Mouse (Mus musculus): ENCODE measurements around the gene Slc39a1. TPM values are rescaled to one million over a fixed set of nuclear protein-coding genes. Genes with fewer than 3 reads are reported as not detected.
A peak's percentile ranks its signal among the peaks of the same experiment; 100 is the strongest.

Gene Slc39a1
- polyA plus RNA-seq, 1 experiment from 2014 or later: 114 TPM

DNA sequence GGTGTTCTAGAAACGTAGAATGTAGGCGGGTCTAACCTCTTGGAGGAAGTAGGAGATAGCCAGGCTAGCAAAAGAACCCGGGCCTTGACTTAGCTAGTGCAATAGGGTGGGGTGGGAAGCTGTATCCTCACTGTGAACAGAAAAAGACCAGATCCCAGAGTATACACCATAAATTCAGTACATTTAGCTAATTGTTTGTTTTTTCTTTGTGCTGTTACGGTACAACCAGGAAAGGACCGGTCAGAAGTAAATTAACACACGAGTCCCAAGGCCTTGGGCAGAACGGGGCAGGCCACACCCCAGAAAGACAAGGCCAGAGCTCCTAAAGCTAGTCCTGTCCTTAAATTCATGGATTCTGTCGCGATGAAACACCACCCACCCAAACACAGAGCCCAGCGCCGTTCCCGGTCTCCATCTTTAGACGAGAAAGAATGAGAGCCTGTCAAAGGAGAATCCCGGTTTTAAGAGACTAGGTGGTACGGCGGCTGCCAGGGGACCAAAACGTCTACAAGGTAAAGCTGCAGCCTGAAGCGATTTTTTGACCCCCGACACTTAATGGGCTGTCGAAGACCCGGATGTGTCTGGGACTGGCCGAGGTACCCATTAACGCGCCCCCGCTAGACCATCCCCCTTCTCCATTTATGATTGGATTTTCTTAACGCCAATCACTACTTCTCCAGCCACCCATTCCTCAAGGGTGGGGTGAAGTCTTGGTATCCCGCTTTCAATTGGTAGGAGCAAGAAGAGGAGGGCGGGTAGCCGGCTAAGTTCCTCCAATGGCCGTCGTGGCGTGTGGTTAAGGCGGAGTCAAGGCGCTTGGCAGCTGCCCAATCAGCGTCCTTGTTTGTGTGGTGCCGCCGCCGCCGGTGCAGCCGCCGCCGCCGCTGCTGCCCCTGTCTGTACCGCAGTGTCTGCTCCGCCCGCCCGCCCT, 44.6 kb downstream of the Slc39a1 start, which contains the start of gene Gatad2b:
Gatad2b (plus strand) TSS at position 834 of the 931 bp plus-strand sequence.
- Histone ChIP-seq H3K4me2 (replicated peaks) (peak within 1 kb of the TSS; percentile 72), H3K36me3 (no peaks in the 10 kb centered on the region)
- WGBS: under 1% methylated on average over 46 of the region's 47 CpGs

GRCm38 (mm10) chr3:90293352-90294063, 45.5 kb downstream of the Slc39a1 start:
- Histone ChIP-seq H3K36me3 (no peaks in the 10 kb centered on the region), H3K27ac (peak overlapping the region; percentile 96), H3K27me3 (replicated peaks) (no peaks in the 10 kb centered on the region), H3K9ac (peak overlapping the region; percentile 86), H3K9me3 (no peaks in the 10 kb centered on the region), H3K4me2 (replicated peaks) (peak overlapping the region; percentile 72), H3K4me3 (replicated peaks) (peak overlapping the region; percentile 84), H3K4me1 (replicated peaks) (peaks cover 8% of the 10 kb centered on the region)
- peak; percentile 50 for ATAC-seq
- WGBS: 1% methylated on average over 37 of the region's 68 CpGs

More for the DNA sequence above, 44.6 kb downstream of the Slc39a1 start, which contains the start of gene Gatad2b:
- no peaks in the 10 kb centered on the region for H3K9me3 ChIP-seq
- H3K4me3 ChIP-seq (replicated peaks): peak within 1 kb of the TSS; percentile 84
- peak within 1 kb of the TSS; percentile 96 for H3K27ac ChIP-seq
- H3K27me3 ChIP-seq (replicated peaks): no peaks in the 10 kb centered on the region
- peaks cover 8% of the 10 kb centered on the region for H3K4me1 ChIP-seq (replicated peaks)
- peak; percentile 98 for ATAC-seq
- H3K9ac ChIP-seq: peak within 1 kb of the TSS; percentile 86

DNA sequence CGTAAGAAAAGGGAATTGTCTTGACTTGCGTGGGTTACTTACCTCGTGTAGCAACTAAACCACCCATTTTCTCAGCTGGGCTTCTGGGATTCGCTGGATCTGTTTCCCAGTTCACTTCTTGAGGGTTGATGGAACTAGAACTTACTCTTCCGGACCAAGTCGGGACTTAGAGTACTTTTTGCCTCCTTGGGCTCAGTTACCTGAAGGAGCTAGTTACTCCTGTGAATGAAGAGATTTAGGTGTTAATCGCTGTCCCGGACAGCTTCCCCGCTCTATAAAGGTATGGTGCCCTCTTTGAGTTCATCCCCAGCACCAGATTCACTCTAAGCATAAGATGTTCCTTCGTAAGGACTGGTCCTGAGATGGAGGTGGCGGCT, 46.1 kb downstream of the Slc39a1 start:
- WGBS: 2% methylated on average over 11 of the region's 11 CpGs
- ATAC-seq: no peak
- Histone ChIP-seq H3K9ac (peak overlapping the region; percentile 86), H3K4me1 (replicated peaks) (peaks cover 8% of the 10 kb centered on the region), H3K4me2 (replicated peaks) (peak overlapping the region; percentile 72), H3K27me3 (replicated peaks) (no peaks in the 10 kb centered on the region), H3K4me3 (replicated peaks) (peak overlapping the region; percentile 84), H3K27ac (peak overlapping the region; percentile 96; the same call in 1 of the 2 replicates), H3K9me3 (no peaks in the 10 kb centered on the region), H3K36me3 (no peaks in the 10 kb centered on the region)

DNA sequence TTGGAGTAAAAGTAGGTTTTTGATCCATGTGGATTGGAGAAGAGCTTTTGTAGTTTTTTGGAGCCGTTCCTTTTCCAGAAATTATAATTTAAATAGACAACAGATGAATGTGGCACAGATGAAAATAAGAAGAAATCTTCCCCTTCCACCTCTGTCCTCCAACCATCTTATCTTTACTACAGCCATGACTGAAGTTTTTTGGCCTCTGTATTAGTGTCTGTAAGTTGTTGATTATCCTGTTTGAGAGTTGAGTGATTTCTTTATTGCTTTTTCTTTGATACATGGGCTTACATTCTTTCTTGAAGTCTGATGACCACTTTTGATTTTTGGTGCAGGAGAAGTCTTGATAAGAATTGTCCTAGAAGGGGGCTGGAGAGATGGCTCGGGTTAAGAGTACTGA, 46.7 kb downstream of the Slc39a1 start:
- Histone ChIP-seq H3K4me2 (replicated peaks) (peak overlapping the region; percentile 72), H3K4me3 (replicated peaks) (peak overlapping the region; percentile 84), H3K27me3 (replicated peaks) (no peaks in the 10 kb centered on the region), H3K4me1 (replicated peaks) (peaks cover 8% of the 10 kb centered on the region), H3K27ac (no peak overlapping the region), H3K9ac (peak overlapping the region; percentile 86), H3K36me3 (no peaks in the 10 kb centered on the region), H3K9me3 (no peaks in the 10 kb centered on the region)
- ATAC-seq: no peak
- 59% methylated on average over 2 of the region's 2 CpGs for WGBS

Other genes with a start within 250 kb of the Slc39a1 start
- gene Hax1, start 249.4 kb upstream of the Slc39a1 start, polyA plus RNA-seq (2015; fragmentation: Nextera tagmentation; extraction: Ambion mirVana): 128 and 134 TPM in 2 replicates
- 188 TPM in 2 replicates for gene 4933434E20Rik, start 196.5 kb upstream of the Slc39a1 start, polyA plus RNA-seq (2015; fragmentation: Nextera tagmentation; extraction: Ambion mirVana)
- gene Ubap2l, start 195.5 kb upstream of the Slc39a1 start, polyA plus RNA-seq (2015; fragmentation: Nextera tagmentation; extraction: Ambion mirVana): 141 and 164 TPM in 2 replicates
- gene Tpm3, start 175.5 kb upstream of the Slc39a1 start, polyA plus RNA-seq (2015; fragmentation: Nextera tagmentation; extraction: Ambion mirVana): 562 and 582 TPM in 2 replicates
- 0.25 and 0.33 TPM in 2 replicates for gene Nup210l, start 144.0 kb upstream of the Slc39a1 start, polyA plus RNA-seq (2015; fragmentation: Nextera tagmentation; extraction: Ambion mirVana)
- 1,458 and 1,499 TPM in 2 replicates for gene Rps27, start 34.5 kb upstream of the Slc39a1 start, polyA plus RNA-seq (2015; fragmentation: Nextera tagmentation; extraction: Ambion mirVana)
- 23.1 and 23.5 TPM in 2 replicates for gene Rab13, start 34.5 kb upstream of the Slc39a1 start, polyA plus RNA-seq (2015; fragmentation: Nextera tagmentation; extraction: Ambion mirVana)
- gene Jtb, start 16.6 kb upstream of the Slc39a1 start, polyA plus RNA-seq (2015; fragmentation: Nextera tagmentation; extraction: Ambion mirVana): 111 and 113 TPM in 2 replicates
- gene Creb3l4, start 4.7 kb upstream of the Slc39a1 start, polyA plus RNA-seq (2015; fragmentation: Nextera tagmentation; extraction: Ambion mirVana): 10.7 and 14.5 TPM in 2 replicates
- 18.6 and 19.0 TPM in 2 replicates for gene Crtc2, start 6.0 kb downstream of the Slc39a1 start, polyA plus RNA-seq (2015; fragmentation: Nextera tagmentation; extraction: Ambion mirVana)
- 2.3 and 3.9 TPM in 2 replicates for gene Dennd4b, start 17.0 kb downstream of the Slc39a1 start, polyA plus RNA-seq (2015; fragmentation: Nextera tagmentation; extraction: Ambion mirVana)
- gene Gatad2b, start 45.0 kb downstream of the Slc39a1 start, polyA plus RNA-seq (2015; fragmentation: Nextera tagmentation; extraction: Ambion mirVana): 9.0 and 9.7 TPM in 2 replicates
- 10.6 and 12.4 TPM in 2 replicates for gene Slc27a3, start 141.8 kb downstream of the Slc39a1 start, polyA plus RNA-seq (2015; fragmentation: Nextera tagmentation; extraction: Ambion mirVana)
- gene Ints3, start 185.4 kb downstream of the Slc39a1 start, polyA plus RNA-seq (2015; fragmentation: Nextera tagmentation; extraction: Ambion mirVana): 28.6 and 29.8 TPM in 2 replicates
- gene Npr1, start 217.7 kb downstream of the Slc39a1 start, polyA plus RNA-seq (2015; fragmentation: Nextera tagmentation; extraction: Ambion mirVana): 5.7 and 6.2 TPM in 2 replicates
- gene Ilf2, start 228.0 kb downstream of the Slc39a1 start, polyA plus RNA-seq (2015; fragmentation: Nextera tagmentation; extraction: Ambion mirVana): 146 and 157 TPM in 2 replicates
- gene Snapin, start 242.9 kb downstream of the Slc39a1 start, polyA plus RNA-seq (2015; fragmentation: Nextera tagmentation; extraction: Ambion mirVana): 69.8 and 74.0 TPM in 2 replicates

All from intestine, embryonic 15.5 days (tissue).